Mouse (Mus musculus) embryo, embryonic 11.5 days (tissue): Measurements from ENCODE around the gene Tspan9.

Experiments
- DNase-seq: peaks from one replicate; pipeline ENCODE4 v3.0.0-alpha.2; 2012; ENCODE audit warnings: low read depth, low spot score

Tspan9 gene

DNA sequence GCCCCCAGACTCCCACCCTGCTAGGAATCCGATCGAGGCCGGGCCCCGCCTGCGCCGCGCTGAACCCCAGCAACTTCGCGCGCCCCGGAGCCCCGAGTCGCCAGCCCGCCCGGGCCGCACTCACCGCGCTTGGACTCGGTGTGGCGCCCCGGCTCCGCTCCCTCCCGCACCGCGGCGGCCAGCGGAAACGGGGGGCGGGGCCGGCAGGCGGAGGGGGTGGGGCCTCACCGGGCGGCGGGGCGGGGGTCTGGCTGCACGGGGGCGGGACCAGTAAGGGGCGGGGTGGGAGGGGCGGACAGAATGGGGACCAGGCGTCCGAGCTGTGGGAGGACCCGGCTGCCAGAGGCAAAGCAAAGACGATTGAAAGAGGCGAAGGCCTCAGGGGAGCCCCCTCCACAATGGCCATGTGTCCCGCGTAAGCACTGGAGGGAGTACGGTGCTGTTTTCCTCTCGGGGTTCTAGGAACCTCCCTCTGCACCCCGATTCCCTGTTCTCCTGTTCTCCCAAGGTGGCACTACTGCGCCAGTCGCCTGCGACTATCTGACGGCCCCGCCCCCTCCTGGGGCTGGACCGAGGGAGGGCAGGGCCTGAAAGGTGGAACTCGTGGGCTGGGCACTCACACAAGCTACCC lies at the start of gene Tspan9:
Tspan9 (minus strand) TSS at position 205 of the 631 bp plus-strand sequence.
- peak; percentile 66 for DNase-seq

DNA sequence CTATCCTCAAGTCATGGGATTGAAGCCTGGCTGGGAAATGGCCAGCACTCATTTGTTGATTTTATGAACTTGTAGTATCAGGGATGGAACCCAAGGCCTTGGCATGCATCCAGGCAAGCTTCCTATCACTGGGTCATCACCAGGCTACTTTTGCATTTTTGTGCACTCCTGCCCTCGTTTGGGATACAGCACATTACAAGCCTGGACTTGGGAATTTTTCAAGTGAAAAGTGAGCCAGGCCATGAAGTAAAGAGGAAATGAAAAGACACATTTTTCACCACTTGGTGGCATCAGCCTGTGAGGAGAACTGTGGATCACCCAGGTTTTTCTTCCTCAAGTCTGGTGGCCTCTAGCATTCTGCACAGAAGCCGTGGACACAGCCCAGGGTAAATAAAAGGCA lies 40.1 kb upstream of the Tspan9 start:
- DNase-seq = no peak

DNA sequence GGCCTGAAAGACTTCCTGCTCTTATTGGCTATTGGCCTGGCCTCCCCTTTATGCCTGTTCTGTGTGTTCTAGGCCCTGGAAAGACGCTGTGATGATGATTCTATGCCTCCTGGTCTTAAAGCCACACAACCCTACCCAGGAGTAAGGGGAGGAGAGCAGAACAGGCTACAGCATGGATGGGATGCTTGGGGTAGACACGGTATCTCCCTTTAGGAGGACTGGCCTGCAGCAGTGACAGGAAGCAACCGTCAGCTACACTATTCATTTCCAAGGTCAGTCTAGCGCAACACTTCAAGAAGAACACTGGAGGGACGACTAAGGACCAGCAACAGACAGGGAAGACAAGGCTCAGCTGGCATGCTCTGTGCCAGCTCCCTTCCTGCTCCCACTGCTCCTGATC lies 37.8 kb upstream of the Tspan9 start:
- DNase-seq = no peak

DNA sequence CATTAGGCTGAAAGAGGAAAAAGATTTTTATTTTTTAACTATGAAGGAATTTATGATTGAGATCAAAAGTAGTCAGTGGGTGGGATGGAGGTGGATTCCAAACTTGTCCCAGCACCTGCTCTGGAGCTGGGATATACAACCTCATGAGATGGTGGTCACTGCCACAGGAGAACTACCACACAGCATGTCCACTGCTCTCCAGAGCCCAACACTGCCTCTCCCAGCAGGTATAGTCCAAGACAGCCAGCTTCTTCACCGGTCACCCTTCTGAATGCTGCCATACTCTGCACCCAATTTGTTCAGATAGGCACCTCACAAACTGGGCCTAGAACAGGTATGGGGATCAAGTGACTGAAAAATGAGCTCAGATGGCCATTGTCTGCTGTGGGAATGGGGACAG lies 36.3 kb upstream of the Tspan9 start:
- DNase-seq = no peak

DNA sequence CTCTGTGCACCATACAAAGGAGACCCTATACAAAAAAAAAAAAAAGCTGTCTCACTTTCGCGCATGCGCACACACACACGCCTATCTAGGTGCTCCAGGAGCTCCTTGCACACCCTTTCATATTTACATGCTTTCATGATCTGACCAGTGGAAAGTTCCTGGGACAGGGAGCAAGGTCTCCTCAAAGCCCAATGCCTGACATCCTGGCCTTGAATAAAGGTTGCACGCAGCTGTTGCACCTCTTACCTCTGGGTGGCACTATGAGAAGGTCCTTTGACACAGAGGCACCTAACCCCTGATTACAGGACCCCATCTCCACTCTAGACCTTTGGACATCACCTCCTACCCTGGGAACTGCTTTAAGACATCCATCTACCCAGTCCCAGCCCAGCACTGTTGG lies 35.9 kb upstream of the Tspan9 start:
- DNase-seq = no peak

DNA sequence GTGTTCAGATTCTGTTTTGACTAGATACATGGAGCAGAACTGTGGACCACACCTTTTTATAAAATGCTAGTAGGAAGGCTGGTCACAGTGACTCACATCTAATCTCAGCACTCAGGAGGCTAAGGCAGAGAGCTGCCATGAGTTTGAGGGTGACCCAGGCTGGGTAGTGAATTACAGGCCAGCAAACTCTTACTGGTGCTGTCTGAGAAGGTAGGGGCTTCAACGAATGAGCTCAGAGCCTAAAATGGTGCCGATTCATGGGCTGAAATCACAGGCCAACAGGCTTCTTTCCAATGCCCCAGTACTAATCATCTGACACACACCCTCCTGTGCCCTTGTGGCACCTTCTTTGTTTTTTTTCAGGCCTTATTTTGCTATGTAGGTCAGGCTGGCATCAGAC lies 35.3 kb upstream of the Tspan9 start:
- DNase-seq = no peak

DNA sequence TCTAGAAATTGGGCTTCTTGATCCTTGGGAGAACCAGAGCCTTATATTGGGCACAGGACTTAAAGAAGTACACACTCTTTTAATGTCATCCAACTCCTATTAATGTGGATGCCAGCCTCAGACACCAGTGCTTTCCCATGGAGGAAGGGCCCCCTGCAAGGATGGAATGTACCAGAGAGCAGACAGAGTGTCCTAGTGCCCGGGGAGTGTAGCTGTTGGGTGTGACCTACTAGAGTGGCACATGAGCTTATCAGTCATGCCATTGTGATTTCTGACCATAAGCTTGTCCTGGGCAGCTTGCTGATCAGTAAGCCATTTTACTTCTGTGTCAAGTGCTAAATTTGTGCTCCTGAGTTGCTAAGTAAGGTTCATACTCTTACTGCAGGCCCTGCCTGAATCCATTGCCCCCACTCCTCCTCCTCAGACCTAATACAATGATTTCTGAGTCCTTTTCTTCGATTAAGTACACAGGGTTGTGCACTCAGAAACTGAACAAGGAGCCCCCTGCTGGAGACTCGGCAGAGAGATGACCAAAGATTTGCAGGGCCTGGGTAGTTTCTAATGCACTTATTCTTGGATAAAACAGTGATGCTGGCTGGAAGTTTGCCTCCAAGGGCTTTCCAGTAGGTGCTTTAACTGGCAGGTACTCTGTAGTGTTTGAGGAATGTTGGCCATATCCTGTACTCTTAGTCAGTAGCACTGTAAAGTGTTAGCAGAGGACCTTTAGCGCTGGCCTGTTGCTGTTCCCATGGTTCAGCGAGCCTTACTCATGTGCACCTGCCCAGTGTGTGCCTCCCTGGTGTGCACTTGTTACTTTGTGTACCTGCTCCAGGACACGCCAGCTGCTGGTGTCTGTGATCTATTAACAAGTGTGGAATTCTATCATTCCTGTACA lies 25.6 kb upstream of the Tspan9 start:
- peak; percentile 16 for DNase-seq

DNA sequence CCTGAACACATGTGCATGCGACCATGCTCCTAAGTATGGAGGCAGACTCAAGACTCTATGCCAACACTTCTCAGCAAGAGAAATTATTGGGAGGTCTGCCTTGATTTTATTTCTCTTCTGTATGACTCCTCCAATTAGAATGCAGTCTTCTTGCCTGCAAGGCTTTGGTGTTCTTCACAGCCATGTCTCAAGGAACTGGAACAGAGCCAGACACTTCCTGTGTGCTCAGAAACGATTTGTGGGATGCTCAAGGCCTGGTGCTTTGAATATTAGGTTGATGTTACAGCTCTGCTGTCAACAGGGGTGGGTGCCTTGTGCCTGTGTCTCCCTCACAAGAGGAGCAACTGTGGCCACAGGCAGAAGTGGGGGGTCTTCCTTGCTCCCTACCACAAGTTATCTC lies 22.2 kb upstream of the Tspan9 start:
- DNase-seq = no peak

DNA sequence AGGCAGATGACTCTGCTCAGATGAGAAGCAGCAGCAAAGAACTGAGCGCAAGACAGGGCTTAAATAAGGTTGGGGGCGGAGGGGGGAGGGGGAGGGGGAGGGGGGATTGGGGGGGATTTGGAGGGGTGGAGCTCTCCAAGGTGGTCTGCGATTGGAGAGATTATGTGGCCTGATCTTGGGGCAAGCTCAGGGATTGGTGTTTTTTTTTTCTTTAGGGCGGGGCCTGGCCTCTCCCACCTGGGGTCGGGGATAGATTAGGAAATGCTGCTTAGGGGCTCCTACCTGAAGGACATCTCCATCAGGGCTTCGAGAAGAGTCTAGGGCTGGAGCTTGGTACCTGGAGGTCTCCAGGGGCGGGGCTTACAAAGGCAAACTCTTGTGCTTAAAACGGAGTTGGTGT lies 21.2 kb upstream of the Tspan9 start:
- no peak for DNase-seq

DNA sequence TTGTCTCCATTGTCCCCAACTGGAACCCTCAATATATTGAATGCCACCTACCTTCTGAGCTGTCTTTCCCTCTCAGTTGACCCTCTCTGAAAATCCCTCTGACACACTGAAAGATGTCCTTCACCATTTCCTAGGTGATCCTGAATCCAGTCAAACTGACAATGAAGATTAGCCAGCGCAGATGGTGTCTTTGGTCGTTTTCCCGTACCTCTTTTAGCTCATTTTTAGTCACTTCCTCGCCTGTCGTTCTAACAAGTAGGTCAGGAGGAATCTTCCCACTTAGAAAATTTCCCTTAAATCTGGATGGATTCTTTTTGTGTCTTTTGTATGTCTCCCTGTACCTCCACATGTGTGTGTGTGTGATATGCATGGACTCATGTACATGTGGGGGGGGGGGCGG lies 15.7 kb upstream of the Tspan9 start:
- DNase-seq = no peak

DNA sequence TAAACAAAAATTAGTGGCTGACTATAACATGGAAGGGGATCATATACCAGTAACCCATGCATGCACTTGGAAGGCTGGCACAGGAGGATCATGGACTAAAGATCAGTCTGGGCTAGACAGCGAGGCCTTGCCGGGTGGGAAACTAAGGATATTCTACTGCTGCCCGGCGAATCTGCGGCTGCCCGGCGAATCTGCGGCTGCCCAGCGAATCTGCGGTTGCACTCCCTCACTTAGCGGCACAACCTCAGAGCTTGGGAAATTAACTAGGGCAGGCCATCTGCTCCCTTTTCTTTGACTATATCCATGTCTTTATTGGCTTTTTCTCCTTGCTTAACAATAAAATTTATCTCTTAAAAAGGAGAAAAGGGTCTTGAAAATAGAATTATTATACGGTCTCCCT lies 14.6 kb upstream of the Tspan9 start:
- DNase-seq = no peak

DNA sequence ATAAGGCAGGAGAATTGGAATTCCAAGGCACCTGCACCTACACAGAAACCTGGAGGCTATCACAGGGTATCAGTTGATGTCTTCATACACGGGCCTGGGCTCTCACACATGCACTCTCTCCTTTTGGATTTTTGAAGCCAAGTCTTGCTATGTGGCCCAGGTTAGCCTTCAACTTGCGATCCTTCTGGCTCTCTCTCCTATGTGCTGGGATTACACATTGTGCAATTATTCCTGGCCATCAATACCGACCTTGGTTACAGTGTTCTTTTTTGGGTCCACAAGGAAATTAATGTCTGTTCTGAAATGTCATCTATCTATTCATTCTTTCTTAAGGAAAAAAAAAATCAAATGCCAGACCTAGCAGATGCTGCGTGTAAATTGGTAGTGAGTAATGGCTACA lies 13.1 kb upstream of the Tspan9 start:
- DNase-seq = no peak

DNA sequence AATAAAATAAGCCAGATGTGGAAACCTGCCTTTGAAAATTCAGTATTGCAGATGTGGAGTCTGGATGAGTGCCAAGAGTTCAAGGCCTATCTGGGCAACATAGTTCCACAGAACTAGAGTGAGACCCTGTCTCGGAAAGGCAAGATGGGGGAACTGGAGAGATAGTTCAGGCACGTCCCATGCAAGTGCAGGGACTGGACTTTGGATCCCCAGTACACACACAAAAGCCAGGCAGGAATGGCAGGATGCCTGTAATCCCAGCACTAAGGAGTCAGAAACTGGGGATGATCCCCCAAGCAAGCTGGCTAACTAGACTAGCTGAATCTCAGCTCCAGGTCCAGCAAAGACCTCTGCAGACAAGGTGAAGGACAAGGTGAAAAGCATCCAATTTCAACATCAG lies 12.5 kb upstream of the Tspan9 start:
- no peak for DNase-seq

DNA sequence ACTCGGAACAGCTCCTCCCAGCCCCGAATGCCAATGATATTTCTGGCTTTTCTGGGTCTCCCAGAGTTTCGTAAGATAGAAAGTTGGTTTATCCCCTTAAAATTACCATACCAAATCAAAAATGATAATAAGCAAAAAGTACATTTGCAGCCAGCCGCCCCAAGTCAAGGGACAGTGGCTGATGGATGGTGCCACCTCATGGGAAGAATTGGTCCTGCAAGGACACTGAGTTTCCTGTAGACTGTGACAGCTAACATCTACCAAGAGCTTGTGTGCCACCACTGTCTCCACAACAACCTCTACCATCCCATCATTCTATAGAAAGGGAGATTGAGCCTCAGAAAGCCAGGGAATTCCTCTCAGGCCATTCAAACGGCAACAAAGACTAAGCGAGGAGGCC lies 2.4 kb upstream of the Tspan9 start:
- DNase-seq = no peak

DNA sequence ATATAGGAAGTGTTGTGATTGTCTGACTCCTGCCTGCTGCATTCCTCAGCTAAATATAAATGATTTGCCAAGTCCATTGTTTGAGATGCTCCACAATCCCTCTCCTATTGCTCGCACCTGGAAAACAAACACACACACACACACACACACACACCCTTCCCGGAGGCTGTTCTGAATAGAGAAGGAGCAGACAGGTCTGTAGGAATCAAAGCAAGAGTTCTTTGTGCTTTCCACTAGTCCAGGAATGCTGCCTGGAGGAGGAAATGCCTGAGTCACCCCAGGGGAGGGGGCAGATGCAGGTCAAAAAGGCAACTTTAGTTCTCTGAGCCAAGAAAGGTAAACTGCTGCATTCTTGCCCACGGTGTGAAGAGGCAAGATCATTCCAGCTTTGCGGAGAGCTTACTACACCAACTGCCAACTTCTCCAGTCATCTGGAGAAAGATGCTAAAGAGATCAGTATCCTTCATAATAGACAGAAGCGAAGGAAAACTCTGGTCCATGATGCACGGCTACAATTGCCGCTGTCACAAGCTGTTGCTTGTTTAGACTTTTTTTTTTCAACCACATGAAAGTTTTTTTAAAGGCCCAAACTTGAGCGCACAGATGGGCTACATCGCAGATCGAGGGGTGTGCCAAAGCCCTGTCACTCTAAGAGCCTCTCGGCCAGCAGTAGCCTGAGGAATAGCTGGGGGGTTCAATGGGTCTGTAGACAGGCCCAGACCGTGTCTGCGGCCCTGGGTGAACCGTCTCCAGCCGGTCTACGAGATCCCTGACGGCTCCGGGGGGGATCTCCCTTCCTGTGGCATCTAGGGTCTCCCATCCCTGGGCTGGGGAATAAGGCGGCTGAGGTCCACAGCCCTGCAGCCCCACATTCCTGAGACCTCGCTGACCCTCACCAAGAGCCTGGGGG lies 770 bp downstream of the Tspan9 start:
- DNase-seq = no peak

DNA sequence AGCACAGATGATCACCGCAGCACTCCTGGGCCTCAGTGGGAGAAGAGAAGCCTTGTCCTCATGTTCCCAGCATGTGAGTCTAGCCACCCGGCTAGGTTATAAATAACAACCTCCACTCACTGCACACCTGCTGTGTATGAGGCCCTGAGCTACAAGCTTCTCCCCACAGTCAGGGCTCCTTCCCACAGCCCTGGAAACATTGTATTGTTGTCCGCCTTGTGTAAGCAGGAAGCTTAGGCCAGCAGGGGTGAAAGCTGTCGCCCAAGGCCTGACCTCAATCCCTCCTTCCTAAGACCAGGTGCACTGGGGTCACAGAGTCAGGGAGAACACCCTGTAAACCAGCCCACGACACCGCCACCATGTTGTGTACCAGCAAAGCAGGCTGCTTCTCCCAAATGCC lies 2.7 kb downstream of the Tspan9 start:
- DNase-seq = no peak

DNA sequence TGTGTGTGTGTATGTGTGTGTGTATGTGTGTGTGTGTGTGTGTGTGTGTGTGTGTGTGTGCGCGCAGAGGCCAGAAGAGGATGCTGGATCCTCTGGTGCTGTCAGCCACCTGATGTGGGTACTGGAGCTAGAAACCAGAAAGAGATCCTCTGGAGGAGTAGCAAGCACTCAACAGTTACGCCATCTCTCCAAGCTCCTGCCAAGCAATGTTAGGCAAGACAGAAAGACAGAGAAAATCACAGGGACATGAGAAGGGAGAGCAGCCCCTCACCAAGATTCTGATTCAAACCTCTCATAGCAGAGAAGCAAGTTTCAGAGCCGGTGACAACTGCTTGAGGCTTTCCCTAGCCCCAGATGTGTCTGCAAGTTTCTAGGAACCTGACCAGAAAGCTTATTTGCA lies 5.5 kb downstream of the Tspan9 start:
- no peak for DNase-seq

DNA sequence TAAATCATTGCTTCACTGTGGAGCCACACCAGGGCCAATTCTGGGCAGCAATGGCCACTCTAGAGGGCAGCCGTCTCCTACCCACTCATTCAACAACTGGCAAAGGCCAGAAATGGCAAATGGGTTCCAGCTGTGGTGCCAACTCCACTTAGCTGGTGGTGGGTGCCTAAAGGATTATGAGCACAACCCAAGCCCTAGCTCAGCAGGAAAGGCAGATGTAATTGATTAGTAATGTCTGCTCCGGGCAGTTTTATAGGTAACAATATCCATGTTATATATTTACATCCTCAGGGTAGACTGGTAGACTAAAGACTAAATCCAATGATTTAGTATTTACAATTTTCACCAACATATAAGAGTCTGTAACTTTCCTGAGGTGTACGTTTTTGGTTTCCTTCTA lies 6.7 kb downstream of the Tspan9 start:
- no peak for DNase-seq

DNA sequence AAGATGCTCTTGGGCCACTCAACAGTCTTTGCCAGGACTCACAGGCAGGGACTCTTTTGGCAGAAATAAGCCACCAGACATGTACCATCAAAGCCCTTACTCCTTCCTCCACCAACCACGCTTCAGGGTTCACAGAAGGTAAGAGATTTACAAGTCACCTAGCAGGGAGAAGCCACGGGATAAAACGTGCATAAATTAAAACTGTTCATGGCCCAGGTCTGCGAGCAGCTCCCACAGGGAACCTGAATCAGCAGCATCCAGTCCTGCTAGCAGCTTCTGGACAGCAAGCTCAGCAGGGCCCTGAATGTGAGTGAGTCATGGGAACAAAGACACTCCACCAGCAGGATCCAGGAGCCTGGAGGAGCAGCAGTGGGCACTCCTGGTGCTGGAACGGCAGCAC lies 7.9 kb downstream of the Tspan9 start:
- no peak for DNase-seq

DNA sequence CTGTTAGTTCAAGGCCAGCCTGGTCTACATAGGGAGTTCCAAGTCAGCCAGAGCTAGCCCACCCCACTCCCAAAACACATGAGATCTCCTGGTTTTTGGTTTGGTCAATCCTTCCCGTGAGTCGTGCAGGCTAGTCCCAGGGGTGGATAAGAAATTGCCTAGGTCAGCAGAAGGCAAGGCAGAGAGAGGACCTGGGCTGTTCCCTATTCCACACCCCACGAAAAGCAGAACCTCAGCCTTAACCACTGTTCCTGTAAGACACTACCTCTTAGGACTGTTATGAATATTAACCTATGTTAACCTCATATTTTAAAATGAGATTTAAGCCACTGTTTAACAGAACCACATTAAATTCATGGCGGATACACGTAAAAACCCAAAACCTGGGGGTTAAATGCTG lies 8.4 kb downstream of the Tspan9 start:
- no peak for DNase-seq

DNA sequence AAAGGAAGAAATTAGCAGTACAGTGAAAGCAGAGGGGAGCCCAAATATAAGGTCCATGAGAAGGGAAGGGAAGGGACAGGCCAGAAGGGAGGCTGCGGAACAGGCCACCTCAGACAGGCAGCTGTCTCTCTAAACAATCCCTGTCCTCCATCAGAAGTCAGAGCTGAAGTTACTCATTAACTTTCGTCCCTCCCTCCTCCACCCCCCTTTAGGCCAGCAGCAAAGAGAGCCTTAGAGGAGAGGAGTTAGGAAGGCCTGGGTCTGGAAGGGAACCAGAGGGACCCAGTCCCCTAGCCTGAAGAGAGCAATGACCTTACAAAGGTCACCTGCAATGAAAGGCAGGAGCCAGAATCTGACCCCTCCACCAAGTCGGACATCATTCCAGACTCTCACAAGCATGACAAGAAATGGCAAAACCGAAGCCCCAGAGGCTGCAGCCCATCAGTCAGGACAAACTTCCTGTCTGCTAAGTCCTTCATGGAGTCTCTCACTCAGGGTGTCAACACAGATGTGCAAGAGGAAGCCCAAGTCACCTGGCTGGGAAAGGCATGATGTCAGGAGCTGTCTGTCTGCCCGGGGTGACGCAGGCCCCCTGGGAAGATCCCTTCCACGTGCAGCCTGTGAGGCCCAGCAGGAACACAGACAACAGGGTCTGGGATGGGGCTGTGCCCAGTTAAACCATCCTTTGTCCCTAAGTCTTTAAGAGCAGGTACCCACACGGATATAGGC lies 9.0 kb downstream of the Tspan9 start:
- no peak for DNase-seq
